Mouse (Mus musculus): ENCODE results near the gene Gabrg3. TPM values are rescaled to one million over a fixed set of nuclear protein-coding genes. Genes with fewer than 3 reads are reported as not detected.

Gabrg3 gene
- total RNA-seq, 2 experiments from 2014 or later: 1.5 to 2.0 TPM

Other genes starting within 250 kb of the Gabrg3 start
- 1 to 10 TPM; 6.0 to 8.3 TPM for gene Gabrb3, start 32.5 kb upstream of the Gabrg3 start, total RNA-seq (2021)
- under 1 TPM; 0.15 to 0.33 TPM for gene Gabra5, start 122.9 kb upstream of the Gabrg3 start, total RNA-seq (2021)

All from adrenal gland, postnatal 10 days (tissue).